Mouse (Mus musculus) liver, adult (tissue): ENCODE data around the gene Atp2a2.

Experiments
- GATA4 ChIP-seq: IDR thresholded peaks from 2 replicates; pipeline ENCODE4 v1.6.1; 2014; ENCODE audit warnings: mild to moderate bottlenecking, low read length; ENCODE audit not compliant: insufficient replicate concordance

The Atp2a2 gene

GRCm38 (mm10) chr5:122452194-122452593, 49.8 kb downstream of the Atp2a2 start:
- no peak for TF ChIP-seq GATA4

GRCm38 (mm10) chr5:122451324-122451723, 50.7 kb downstream of the Atp2a2 start:
- no peak for TF ChIP-seq GATA4

- no peak for TF ChIP-seq GATA4
Observed at GRCm38 (mm10) chr5:122450913-122451317, 51.1 kb downstream of the Atp2a2 start.

- TF ChIP-seq GATA4: no peak
Observed at GRCm38 (mm10) chr5:122449946-122450345, 52.1 kb downstream of the Atp2a2 start.

GRCm38 (mm10) chr5:122448869-122449268, 53.2 kb downstream of the Atp2a2 start:
- TF ChIP-seq GATA4: no peak

GRCm38 (mm10) chr5:122447857-122448256, 54.2 kb downstream of the Atp2a2 start:
- no peak for TF ChIP-seq GATA4

- no peak for TF ChIP-seq GATA4
Observed at GRCm38 (mm10) chr5:122445051-122445610, 56.9 kb downstream of the Atp2a2 start.

- no peak for TF ChIP-seq GATA4
Observed at GRCm38 (mm10) chr5:122444492-122444891, 57.5 kb downstream of the Atp2a2 start.

GRCm38 (mm10) chr5:122440095-122440630, 61.9 kb downstream of the Atp2a2 start:
- no peak for TF ChIP-seq GATA4

- TF ChIP-seq GATA4: no peak
Observed at GRCm38 (mm10) chr5:122439400-122440094, 62.5 kb downstream of the Atp2a2 start.

GRCm38 (mm10) chr5:122434541-122434940, 67.5 kb downstream of the Atp2a2 start:
- TF ChIP-seq GATA4: no peak

- no peak for TF ChIP-seq GATA4
Observed at GRCm38 (mm10) chr5:122431221-122431620, 70.8 kb downstream of the Atp2a2 start.

- TF ChIP-seq GATA4: no peak
Observed at GRCm38 (mm10) chr5:122430036-122430775, 71.8 kb downstream of the Atp2a2 start.

- no peak for TF ChIP-seq GATA4
Observed at GRCm38 (mm10) chr5:122425550-122425949, 76.5 kb downstream of the Atp2a2 start.

- TF ChIP-seq GATA4: no peak
Observed at GRCm38 (mm10) chr5:122423083-122423482, 78.9 kb downstream of the Atp2a2 start.
